Mouse (Mus musculus): Measurements from ENCODE around the gene Trim15.
A peak's percentile ranks its signal among the peaks of the same experiment; 100 is the strongest.

Trim15 gene

DNA sequence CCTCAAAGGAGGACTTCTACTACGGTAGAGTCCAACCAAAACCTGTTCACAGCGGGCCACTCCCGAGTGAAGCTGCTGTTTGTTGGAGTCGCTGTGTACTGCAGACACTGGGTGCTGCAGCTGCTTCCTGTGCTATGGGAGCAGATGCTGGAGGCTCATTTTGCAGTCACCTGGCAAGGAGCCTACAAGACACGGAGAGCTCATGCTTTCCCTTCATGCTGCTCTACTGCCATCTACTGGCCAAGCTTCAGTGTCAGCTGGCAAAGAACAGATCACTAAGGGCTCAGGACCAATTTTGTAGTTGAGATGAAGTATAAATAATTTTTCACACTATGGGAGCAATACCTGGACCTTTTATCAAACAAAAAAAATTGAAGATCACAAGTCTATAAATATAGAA lies 41.0 kb downstream of the Trim15 start:
- DNase-seq (ENCODE audit: low spot score in 2 of 2) = peak; percentile 78 to 91

DNA sequence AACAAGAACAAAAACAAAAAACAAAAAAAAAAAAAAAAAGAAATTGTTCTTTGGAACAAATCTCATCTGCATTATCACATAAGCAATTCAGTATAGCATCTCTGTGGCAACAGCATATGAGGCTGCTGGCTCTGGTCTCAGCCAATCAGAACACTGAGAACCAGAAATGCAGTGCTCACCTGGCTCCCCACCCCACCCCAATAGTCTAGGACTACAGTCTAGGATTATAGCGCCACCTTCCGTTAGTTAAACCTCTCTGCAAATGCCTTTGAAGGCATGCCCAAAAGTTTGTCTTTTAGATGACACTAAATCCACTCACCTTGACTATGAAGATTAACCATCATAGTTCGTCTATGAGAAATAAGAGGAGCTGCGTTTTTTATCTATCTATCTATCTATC lies 41.5 kb downstream of the Trim15 start:
- DNase-seq (ENCODE audit: low spot score in 2 of 2) = no peak

DNA sequence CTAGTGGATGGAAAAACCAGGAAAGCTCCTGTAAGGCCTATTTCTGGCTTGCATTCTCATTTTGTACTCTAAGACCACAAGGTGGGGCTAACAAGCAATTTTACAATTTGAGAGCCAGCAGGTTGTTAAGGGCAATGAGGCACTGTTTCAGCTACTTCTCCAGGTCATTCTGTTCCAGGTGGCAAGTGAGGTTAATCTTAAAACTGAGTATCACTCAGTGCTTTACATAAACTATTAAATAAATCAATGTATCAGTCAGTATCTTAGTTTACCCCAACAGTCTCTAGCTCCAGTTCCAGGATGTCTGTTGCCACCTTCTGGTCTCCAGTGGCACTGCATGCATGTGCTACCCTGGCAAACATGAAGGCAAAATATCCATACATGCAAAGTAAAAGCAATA lies 43.0 kb downstream of the Trim15 start:
- peak; percentile 22 to 52 for DNase-seq (ENCODE audit: low spot score in 2 of 2)

DNA sequence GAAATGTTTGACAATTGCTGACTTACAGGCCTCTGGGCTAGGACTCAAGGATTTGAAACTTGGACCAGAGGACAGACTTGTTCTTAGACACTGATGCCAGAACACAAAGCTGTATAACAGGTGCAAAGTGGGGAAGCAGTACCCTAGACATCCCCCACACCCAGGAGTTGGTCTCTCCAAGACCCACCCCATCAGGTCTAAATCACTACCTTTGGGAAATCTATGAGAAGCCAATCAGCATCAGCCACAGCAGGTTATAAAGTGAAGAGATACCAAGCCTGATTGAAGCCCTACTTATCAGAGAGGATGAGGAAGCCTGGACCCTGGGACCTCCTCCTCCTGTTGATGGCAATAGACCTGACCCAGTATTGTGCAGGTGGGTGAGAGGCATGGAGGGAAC lies 55.1 kb downstream of the Trim15 start, which contains the start of gene H2-M10.6:
H2-M10.6 (plus strand) TSS at position 301 of the 400 bp plus-strand sequence.
- DNase-seq (ENCODE audit: low spot score in 2 of 2) = no peak
